Mouse (Mus musculus): ENCODE measurements around the gene Tbpl1. TPM values are rescaled to one million over a fixed set of nuclear protein-coding genes. Genes with fewer than 3 reads are reported as not detected.

Gene Tbpl1
- total RNA-seq, 4 experiments from 2014 or later, result 13.2 to 18.6 (median 16.8) TPM

DNA sequence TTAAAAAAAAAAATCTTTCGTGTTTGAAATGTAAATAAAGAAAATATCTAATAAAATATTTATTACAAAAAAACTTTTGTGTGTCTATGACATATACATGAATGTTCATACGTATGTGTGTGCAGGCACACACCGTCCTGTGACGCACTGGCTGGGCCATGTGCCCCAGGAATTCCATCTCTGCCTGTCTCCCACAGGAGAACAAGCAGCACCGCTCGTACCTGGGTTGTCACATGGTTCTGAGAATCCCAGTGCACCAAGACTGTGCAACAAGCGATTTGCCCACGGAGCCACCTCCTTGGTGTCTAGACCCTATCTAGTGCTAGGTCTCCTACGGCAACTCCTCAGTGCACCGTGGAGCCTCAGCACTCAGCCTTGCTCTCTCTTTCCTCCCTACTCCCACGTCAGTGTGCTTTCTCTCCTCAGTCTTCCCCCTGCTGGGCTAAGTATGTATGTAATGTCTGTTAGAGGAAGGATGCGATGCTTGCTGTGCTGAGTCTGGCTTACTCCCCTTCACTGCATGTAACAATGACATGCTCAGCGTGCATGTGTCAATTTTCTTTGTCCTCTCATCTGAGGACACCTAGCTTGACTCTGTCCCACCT, 21.5 kb downstream of the Tbpl1 start:
- no peak for DNase-seq (ENCODE audit: low spot score in 2 of 2)

DNA sequence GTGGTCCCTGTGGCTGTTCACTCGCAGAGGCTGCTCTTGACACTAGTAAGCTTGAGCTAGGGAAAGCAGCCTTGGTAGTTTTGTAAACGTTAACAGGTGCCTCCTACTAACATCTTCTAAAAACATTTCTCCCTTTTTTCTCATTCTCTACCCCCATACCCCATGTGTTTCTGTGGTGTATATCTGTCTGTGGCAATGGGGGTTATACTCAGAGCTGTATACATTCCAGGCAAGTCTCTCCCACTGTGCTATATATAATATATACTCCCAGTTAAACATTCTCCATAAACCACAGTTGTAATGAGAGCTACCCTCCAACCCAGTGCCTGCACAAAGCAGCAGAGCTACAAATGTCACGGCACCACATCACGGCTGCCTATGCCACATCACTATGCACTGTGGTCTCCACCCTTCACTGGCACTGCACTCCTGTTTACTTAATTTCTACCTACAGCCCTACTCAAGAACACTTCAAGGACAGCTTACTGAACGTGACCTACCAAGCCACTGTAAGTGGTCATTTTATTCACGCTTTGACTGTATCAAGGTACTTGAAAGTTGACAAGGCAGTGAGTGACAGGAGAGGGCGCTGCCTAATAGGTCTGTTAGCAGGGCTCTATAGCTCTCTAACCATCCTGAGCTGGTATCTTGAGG, 23.4 kb downstream of the Tbpl1 start:
- DNase-seq (ENCODE audit: low spot score in 2 of 2), result no peak

DNA sequence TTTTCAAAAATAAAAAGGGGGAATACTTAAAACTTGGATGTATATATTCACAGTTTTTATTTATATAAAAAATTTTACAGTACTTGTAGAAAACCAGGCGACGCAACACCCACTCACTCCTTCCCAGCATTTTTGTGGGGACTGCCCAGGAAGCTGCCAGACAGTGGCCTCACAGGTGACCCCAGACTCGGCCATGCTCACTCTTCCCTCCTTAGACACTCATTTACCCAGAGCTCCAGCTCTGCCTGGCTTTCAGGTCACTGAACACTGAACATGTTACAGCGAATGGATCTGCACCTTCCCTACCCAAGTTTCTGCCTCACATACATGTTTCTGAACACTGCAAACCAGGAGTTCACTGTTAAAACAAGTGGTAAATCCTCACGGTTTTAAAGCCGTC, 27.9 kb downstream of the Tbpl1 start:
- no peak for DNase-seq (ENCODE audit: low spot score in 2 of 2)

DNA sequence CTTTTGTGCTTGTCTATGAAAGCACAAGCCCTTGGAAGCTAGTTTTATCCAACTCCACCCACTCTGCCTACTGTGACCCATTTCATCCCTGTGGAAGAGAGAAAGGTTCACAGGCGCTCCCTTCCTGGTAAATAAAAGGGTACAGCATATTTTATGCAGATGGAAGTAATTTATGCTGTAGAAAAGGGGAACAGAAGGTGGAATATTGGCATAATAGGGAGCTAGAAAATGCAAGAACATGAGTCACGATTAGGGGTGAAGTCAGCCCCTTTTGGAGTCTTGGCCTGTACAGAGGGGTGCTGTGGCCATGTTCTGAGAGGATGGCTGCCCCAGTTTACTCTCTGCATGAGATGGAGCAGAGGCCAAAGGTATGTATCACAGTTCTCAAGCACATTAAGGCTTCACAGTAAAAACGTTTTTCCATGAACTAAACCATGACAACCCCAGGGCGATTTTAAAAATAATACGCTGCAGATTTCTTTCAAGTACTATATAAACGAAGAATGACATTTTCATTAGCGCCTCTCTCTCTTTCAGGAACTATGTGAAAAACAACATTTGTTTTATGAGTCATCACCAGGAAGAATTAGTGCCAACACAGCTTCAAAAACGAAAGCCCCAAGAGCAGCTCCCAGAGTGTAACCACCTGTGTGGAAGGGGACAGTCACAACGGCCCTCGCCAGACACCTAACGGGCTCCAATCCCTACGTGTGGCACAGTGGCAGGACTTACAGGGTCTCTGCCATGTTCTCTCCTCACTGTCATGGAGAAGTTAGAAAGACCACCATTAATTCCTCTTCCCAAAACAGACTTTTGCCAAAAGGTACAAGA, 30.0 kb downstream of the Tbpl1 start:
- no peak for DNase-seq (ENCODE audit: low spot score in 2 of 2)

DNA sequence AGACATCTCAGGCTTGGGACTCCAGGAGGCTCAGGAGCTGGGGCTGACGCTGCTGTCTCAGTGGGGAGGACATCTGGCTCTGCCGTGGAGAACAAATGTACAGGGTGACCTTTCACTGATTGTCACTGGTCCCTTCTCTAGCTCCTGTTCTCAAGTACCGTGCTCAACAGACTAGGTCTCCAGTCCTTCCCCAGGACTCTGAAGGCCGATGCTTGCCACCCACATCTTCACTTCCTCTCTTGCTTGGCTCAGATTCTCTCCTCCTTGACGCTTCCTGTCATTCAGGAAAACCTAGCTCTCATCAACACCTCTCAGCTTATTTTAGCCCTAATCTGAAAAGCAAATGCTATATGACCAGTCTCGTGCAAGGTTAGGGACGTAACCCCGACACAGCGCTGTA, 31.0 kb downstream of the Tbpl1 start:
- no peak for DNase-seq (ENCODE audit: low spot score in 2 of 2)

DNA sequence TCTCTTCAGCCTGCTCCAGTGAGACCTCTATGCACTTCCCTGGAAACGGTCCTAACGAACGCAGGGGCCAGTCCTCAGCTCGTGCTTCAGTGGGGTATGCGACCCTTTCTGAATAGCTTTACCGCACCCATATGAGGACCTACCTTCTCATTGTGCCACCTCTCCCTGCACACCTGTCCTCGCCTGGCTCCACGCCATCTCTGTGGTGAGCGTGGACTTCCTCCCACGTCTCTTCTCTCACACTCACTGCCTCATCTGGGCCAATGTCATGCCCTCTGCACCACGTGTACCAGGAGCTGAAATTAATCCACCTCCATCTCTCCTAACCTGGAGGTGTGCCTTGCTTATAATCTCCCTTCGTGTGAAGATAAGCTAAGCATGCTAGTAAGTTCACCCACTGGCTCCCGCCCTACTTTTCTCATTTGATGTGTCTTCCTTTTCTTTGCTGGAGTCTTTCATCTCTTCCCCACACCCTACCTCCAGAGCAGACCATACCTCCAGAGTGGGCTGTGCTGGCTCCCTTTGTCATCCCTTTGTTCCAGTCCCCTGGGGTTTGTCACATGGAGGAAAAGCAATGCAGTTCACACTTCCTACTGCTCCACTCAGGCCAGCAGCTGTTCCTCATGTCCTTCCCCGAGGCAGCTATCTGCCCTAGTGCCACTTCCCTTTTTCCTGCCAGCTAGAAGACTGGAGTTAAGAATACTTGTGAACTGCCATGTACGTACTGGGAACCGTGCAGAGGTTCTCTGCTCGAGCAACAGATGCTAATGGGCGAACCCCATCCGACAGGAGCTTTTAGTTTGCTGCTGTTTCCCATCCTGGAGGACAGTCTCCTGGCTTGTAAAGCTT, 32.0 kb downstream of the Tbpl1 start:
- no peak for DNase-seq (ENCODE audit: low spot score in 2 of 2)

DNA sequence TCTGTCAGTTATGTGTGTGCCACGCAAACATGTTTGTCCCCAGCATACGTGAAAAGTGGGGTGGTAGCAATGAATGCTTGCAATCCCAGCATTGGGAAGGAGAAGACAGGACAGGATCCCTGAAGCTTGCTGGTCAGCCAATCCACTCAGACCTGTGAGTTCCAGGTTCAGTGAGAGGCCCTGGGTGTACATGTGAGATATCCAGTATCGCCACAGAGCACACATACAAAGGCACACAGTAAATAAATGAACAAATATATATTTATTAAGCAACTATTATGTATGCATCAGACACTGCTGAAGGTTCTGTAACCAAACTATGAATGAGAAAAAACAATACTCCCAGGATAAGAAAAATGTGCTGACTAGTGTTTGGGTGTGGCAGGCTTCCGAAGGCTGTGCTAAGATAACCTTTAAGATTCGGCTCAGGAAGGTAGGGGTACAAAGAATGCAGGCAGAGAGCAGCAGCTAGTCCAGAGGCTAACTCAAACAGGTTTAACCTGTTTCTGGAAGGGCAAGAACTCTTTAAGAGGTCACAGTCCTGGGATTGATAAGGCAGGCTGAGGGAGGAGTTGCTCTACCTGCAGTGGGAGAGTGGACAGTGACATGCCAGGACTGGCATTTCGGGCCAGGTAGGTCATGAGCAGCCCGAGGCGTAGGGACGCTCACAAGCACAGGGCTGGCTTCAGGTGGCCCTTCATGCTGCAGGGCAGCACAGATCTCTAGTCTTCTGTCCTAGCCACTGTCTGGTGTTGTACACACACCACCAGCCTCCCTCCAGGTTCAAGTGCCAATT, 33.4 kb downstream of the Tbpl1 start:
- DNase-seq (ENCODE audit: low spot score in 2 of 2), result no peak

DNA sequence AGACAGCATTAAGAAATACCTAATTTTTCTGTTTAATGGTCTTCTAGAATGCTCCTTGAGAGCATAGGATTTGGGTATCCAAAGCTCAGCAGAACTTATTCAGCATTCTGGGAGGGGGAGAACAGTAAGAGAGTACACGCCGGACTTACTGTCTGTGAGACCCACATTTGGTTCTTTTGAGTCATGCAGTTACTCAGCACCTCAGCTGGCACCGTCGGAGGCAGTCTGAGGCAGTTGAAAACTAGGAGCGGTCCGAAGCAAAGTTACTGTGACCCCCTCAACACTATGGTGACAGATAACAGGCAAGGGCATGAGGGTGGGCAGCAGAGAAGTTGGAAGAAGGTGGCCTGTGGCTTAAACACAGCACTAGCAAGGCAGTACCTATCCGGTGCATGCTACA, 34.9 kb downstream of the Tbpl1 start:
- DNase-seq (ENCODE audit: low spot score in 2 of 2), result no peak

DNA sequence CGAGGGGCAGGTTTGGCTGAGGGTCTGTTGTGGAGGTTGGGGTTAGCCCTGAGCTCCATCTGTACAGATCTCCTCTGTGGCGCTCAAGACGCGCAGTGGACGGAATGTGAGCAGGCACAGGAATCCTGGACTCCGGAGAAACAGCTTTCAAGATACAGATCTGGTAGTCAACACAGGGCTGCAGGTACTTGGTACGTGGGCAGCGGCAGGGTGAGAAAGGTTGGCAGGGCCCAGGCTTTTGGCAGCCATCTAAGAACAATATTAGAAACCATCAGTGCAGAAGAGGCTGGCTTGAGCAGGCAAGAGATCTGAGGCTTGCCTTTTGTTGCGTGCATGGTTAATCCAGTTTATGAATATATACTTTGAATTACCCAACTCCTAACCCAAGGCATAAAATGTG, 35.5 kb downstream of the Tbpl1 start:
- no peak for DNase-seq (ENCODE audit: low spot score in 2 of 2)

DNA sequence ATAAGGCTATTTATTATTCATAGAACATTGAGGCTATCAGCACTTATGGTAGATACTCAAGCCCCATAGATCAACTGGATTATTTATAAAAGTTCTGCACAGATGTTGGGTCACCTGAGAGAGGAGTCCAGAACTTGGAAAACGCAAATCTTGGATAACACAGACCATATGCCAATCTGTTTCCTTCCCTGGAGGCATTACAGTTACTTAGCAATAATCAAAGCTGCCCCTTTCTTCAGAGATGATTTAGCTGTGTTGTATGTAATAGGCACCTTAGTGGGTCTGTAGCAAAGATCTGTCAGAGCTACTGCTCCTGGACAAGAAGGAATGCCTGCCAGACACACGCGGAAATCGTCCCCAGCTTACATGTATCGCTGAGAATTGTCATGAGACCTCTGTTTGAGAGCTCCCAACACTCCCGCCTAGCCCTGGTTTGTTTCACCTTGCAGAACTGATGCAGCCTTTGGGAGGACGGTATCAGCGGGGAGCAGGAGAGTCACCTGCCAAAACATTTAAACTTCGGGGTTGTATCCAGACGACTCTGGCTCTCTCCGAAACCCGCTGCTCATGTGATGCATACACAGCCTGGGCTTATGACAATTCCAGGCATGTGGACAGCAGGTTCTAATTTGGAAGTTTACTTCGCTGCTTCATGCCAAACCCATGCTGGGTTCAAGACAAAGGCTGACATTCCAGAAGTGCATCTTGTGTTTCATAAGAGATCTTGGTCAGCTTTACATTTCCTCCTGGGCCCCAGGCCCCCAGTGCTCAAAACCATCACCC, 55.7 kb downstream of the Tbpl1 start:
- no peak for DNase-seq (ENCODE audit: low spot score in 2 of 2)

DNA sequence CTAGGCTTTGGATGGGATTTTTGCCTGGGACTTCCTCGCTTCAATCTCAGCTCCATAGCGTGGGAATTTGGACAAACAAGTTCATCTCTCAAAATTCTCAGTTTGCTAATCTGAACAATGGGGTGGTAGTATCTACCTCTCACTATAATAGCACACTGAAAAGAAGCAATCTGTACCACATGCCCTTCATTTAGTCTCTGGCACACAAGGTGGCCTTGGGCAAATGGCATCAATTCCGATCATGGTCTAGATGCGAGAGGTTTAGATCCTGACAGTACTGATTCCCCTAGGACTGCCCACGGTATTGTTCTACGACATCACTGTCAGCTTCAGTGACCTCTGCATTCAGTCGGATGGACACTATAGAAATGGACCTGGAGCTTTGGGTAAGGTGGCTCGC, 57.6 kb downstream of the Tbpl1 start:
- DNase-seq (ENCODE audit: low spot score in 2 of 2), result no peak

DNA sequence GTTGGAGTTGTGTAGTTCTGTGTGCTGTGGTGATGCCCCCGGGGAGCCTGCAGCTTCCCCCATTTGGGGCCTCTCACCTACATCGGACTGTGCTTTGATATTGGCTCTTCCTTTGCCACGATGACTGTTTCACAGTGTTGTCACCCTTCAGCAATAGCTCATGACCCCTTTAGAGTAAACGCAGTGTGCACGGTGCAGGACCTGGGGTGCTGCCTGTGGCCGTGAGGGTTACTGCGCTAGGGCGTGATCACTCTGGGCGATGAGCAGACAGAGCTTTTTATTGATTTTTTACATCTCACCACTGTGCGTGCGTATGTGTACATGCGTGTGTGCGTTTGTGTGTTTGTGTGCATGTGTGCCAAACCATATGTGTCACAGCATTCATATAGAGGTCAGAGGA, 63.2 kb downstream of the Tbpl1 start:
- DNase-seq (ENCODE audit: low spot score in 2 of 2), result no peak

DNA sequence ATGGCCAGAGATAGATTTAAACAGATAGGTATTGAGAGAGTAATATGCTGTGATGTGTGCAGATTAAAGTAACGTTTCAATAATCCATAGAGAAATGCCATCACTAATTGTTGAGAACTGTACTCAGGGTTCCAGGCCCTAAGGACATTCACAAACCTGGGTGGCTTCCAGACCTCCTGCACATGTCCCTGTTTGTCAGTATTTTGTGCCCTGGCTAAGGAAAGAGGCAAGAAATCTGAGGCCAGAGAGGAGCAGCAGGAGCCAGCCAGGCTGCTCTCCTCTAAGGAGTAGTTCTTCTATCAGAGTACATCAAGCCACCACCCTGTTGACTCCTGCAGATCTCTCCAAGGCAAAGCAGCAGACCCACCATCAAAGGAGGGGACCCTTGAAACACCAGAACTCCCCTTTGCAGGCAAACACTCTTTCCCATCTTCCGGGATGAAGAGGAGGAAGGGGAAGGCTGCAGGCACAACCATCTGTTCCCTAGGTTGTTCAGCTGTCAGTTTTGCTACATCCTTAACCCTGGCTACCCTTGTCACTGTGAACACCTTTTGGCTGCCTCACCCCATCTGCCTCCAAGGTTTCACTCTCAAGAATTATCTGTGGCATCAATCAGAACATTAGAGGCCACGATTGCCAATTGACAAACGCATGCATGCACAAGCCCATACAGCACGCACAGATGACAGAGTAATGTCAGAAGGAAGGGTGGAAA, 71.3 kb downstream of the Tbpl1 start:
- DNase-seq (ENCODE audit: low spot score in 2 of 2), result no peak

DNA sequence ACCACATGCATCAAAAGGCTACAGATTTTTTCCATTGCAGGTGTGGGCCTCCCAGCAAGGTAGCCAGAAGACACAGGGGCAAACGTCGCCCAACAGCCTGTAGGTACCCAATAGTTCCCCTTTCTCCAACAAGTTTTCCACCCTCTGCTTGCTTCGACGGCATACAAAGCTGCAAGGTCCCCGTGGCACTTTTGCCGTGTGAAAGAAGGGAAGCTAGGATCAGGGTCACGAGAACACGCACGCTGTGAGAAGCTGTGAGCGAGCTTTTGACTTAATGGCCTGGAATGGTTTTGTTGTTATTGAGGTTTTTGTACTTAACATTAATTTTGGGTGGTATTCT, 72.4 kb downstream of the Tbpl1 start:
- no peak for DNase-seq (ENCODE audit: low spot score in 2 of 2)

DNA sequence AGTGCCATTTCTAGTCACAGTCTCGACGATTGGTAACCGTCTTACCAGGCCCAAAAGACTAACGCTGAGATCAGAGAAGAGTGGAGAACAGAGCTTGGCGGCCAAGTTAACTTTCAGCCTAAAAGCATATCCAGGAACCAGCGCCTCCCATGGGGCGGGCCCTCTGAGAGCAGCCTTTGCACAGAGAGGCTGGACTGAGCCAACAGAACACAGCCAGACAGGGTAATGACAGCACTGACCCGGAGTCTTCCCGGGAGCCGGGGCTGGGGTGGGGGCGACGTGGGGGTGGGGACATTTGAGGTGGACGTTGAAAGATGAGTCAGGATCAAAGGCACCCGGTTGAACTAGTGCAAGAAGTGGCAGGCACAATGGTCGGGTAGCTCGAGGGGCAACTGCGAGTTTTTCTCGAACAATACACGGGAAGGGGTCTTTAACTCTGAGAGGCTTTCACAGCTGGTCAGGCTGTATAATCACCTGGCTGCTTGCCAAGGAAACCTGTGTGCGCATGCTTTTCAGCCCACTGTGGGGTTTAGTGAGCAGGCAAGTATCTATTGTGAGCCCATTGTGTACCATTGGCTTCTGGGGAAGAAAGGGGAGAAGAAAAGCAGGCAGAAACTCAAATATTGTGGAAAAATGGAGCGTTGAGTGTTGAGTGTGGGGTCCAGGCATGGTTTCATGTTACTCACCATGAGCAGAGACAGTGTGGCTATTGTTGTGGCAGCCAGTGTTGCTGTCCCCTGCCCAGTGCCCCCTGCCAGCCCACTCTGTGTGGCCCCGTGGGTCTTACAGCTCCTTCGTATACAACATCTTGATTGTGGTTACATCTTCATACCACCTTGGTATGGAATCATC, 73.0 kb downstream of the Tbpl1 start:
- DNase-seq (ENCODE audit: low spot score in 2 of 2), result no peak
